17 mouse cellular contexts compared by ENCODE assay signal in genomic region chr7:82605425-82605824, GRCm38 (mm10).
"Had no signal": no experiment of that assay in that cellular context is flagged by ENCODE, and none has a peak within 500 bp of the region (broad histone marks: within the 10 kb centered on the region; RNA-seq: fewer than 3 reads in every experiment).

No protein-coding gene starts in this region.

- H3K27me3 ChIP-seq: limb, embryonic 12.5 days; limb, embryonic 15.5 days had no signal

- DNase-seq: kidney, adult 2 months; kidney, postnatal 25 days; left cerebral cortex, postnatal 4 days; liver, postnatal 0 days; midbrain, embryonic 14.5 days; right cerebral cortex, postnatal 4 days; thymus, adult 2 months; thymus, postnatal 14 days; thymus, postnatal 4 days had no signal

- H3K4me2 ChIP-seq: limb, embryonic 12.5 days; limb, embryonic 15.5 days; liver, embryonic 11.5 days; midbrain, embryonic 11.5 days had no signal

- H3K27ac ChIP-seq: kidney, postnatal 0 days; limb, embryonic 12.5 days; limb, embryonic 15.5 days; liver, embryonic 14.5 days; stomach, postnatal 0 days had no signal

- H3K36me3 ChIP-seq: limb, embryonic 12.5 days had no signal

- H3K4me3 ChIP-seq: limb, embryonic 12.5 days; limb, embryonic 15.5 days had no signal

- H3K9ac ChIP-seq: limb, embryonic 12.5 days; limb, embryonic 15.5 days; liver, embryonic 14.5 days; liver, postnatal 0 days had no signal

- ATAC-seq: intestine, postnatal 0 days; liver, postnatal 0 days had no signal

- H3K9me3 ChIP-seq: limb, embryonic 12.5 days; limb, embryonic 15.5 days had no signal

- H3K4me1 ChIP-seq: limb, embryonic 15.5 days had no signal
